Mouse (Mus musculus): ENCODE measurements at regions not wholly inside any gene's neighbourhood (a gene's known extent, or its start where the extent isn't known, plus 50 kb on each side); places are given as distances from the start of the nearest gene placed in this dataset.
A peak's percentile ranks its signal among the peaks of the same experiment; 100 is the strongest.

GRCm38 (mm10) chr13:102566846-102567572 lies 126.3 kb upstream of the Cd180 start:
- H3K4me3 ChIP-seq, result no peak overlapping the region
- H3K9me3 ChIP-seq, result no peaks in the 10 kb centered on the region
- no peaks in the 10 kb centered on the region for H3K36me3 ChIP-seq
- H3K27ac ChIP-seq, result no peak overlapping the region
- no peak for DNase-seq (ENCODE audit: low spot score)
- H3K4me1 ChIP-seq (replicated peaks), result no peaks in the 10 kb centered on the region
- 79% methylated on average over 3 of the region's 3 CpGs for WGBS
- 0 out of 2 replicates have a peak, but pooled peaks cover 3% of the 10 kb centered on the region for H3K27me3 ChIP-seq (ENCODE audit: insufficient read depth, poor library complexity, severe bottlenecking)

DNA sequence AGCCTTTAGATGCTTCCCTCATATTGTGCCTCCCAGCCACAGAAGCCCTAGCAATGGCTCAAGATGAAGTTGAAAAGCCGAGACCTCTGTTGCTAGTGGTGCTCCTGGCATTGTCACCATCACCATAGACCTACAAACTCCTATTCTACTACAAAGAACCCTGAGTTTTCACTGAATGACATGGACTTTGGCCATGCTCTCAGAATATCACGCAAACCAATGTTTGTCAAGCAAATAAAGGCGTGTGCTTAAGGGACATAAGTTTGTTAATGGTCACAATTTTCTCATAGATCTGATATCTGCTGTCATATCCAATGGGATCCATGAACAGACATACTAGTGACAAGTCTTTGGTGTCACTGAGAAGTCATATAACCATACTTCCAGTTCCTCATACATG lies 123.8 kb upstream of the Cd180 start:
- 91% methylated on average over 3 of the region's 3 CpGs for WGBS
- Histone ChIP-seq H3K27me3 (ENCODE audit: insufficient read depth, poor library complexity, severe bottlenecking) (0 out of 2 replicates have a peak, but pooled peaks cover 3% of the 10 kb centered on the region), H3K4me3 (no peak overlapping the region), H3K36me3 (no peaks in the 10 kb centered on the region), H3K9me3 (no peaks in the 10 kb centered on the region), H3K27ac (no peak overlapping the region), H3K4me1 (replicated peaks) (peaks cover 10% of the 10 kb centered on the region)
- no peak for DNase-seq (ENCODE audit: low spot score)

- Histone ChIP-seq H3K4me1 (replicated peaks) (peaks cover 10% of the 10 kb centered on the region), H3K4me3 (no peak overlapping the region), H3K27ac (no peak overlapping the region), H3K27me3 (ENCODE audit: insufficient read depth, poor library complexity, severe bottlenecking) (0 out of 2 replicates have a peak, but pooled peaks cover 3% of the 10 kb centered on the region), H3K9me3 (no peaks in the 10 kb centered on the region), H3K36me3 (no peaks in the 10 kb centered on the region)
- 94% methylated on average over 1 of the region's 1 CpGs for WGBS
- DNase-seq (ENCODE audit: low spot score), result no peak
These were observed 123.1 kb upstream of the Cd180 start for GRCm38 (mm10) chr13:102570286-102570685.

- WGBS, result 34% methylated on average over 5 of the region's 5 CpGs
- H3K27ac ChIP-seq, result peak overlapping the region; percentile 54
- DNase-seq (ENCODE audit: low spot score), result peak; percentile 11
These were observed 120.0 kb upstream of the Cd180 start for GRCm38 (mm10) chr13:102573286-102573921.

GRCm38 (mm10) chr13:102576871-102577662 lies 116.3 kb upstream of the Cd180 start:
- no peak overlapping the region for H3K27ac ChIP-seq

More at GRCm38 (mm10) chr13:102573286-102573921, 120.0 kb upstream of the Cd180 start:
- Histone ChIP-seq H3K9me3 (no peaks in the 10 kb centered on the region), H3K4me3 (no peak overlapping the region), H3K4me1 (replicated peaks) (peaks cover 13% of the 10 kb centered on the region), H3K27me3 (ENCODE audit: insufficient read depth, poor library complexity, severe bottlenecking) (0 out of 2 replicates have a peak, but pooled peaks cover 3% of the 10 kb centered on the region), H3K36me3 (no peaks in the 10 kb centered on the region)

GRCm38 (mm10) chr13:102578811-102579210 lies 114.5 kb upstream of the Cd180 start:
- no peaks in the 10 kb centered on the region for H3K27me3 ChIP-seq (ENCODE audit: insufficient read depth, poor library complexity, severe bottlenecking)
- 87% methylated on average over 2 of the region's 2 CpGs for WGBS

More at GRCm38 (mm10) chr13:102576871-102577662, 116.3 kb upstream of the Cd180 start:
- Histone ChIP-seq H3K4me1 (replicated peaks) (peaks cover 13% of the 10 kb centered on the region), H3K4me3 (no peak overlapping the region), H3K36me3 (no peaks in the 10 kb centered on the region), H3K27me3 (ENCODE audit: insufficient read depth, poor library complexity, severe bottlenecking) (no peaks in the 10 kb centered on the region), H3K9me3 (no peaks in the 10 kb centered on the region)
- WGBS, result 73% methylated on average over 7 of the region's 7 CpGs
- no peak for DNase-seq (ENCODE audit: low spot score)

DNA sequence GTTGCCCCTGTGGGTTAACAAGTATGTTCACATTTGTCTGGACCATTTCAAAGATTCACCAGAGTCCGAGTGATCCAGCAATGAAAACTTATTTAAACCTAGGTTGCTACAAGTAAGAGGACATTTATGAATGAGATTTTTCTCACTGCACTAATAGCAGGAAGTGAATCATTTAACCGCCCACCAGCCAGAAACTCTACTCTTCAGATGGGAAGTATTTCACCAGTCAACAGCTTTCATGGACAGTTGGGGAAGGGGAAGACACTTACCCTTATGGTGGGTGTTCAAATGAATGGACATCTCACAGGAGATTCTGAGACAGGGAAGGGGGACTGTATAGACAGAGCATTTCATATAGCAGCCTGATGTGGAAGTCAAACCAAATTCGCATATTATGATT lies 113.7 kb upstream of the Cd180 start:
- WGBS, result 93% methylated on average over 3 of the region's 3 CpGs
- H3K4me1 ChIP-seq (replicated peaks), result 0 out of 2 replicates have a peak, but pooled peaks cover 3% of the 10 kb centered on the region
- H3K36me3 ChIP-seq, result no peaks in the 10 kb centered on the region
- H3K27ac ChIP-seq, result no peak overlapping the region
- H3K4me3 ChIP-seq, result no peak overlapping the region
- H3K9me3 ChIP-seq, result no peaks in the 10 kb centered on the region
- DNase-seq (ENCODE audit: low spot score), result no peak
- H3K27me3 ChIP-seq (ENCODE audit: insufficient read depth, poor library complexity, severe bottlenecking), result no peaks in the 10 kb centered on the region

More at GRCm38 (mm10) chr13:102578811-102579210, 114.5 kb upstream of the Cd180 start:
- no peak for DNase-seq (ENCODE audit: low spot score)
- H3K9me3 ChIP-seq, result no peaks in the 10 kb centered on the region
- H3K4me3 ChIP-seq, result no peak overlapping the region
- no peaks in the 10 kb centered on the region for H3K36me3 ChIP-seq
- H3K27ac ChIP-seq, result no peak overlapping the region
- peaks cover 3% of the 10 kb centered on the region; the same call in 1 of the 2 replicates for H3K4me1 ChIP-seq (replicated peaks)

- no peaks in the 10 kb centered on the region for H3K36me3 ChIP-seq
- WGBS, result 90% methylated on average over 12 of the region's 12 CpGs
- no peaks in the 10 kb centered on the region for H3K4me1 ChIP-seq (replicated peaks)
- DNase-seq (ENCODE audit: low spot score), result no peak
- H3K27me3 ChIP-seq (ENCODE audit: insufficient read depth, poor library complexity, severe bottlenecking), result no peaks in the 10 kb centered on the region
- no peak overlapping the region for H3K4me3 ChIP-seq
- no peaks in the 10 kb centered on the region for H3K9me3 ChIP-seq
- no peak overlapping the region for H3K27ac ChIP-seq
These were observed 109.2 kb upstream of the Cd180 start for GRCm38 (mm10) chr13:102583984-102584645.

DNA sequence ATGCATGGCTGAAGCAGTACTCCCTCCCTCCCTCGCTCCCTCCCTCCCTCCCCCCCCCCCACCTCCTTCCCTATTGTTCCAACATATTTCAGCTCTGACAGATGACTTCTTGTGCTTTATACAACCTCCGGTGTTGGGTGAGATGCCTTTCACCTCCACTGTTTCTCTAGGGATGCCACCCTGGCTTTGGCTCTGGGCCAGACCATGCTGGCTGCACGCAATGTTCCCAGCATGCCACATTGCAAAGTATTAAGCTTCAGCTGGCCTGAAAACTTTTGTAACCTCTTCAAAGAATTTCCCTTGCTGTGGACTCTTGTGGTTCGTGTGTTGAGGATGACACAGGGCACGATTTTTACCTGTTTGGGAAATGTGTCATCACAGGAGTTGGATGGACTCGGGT lies 107.1 kb upstream of the Cd180 start:
- Histone ChIP-seq H3K4me3 (no peak overlapping the region), H3K27ac (no peak overlapping the region), H3K27me3 (ENCODE audit: insufficient read depth, poor library complexity, severe bottlenecking) (no peaks in the 10 kb centered on the region), H3K9me3 (no peaks in the 10 kb centered on the region), H3K36me3 (no peaks in the 10 kb centered on the region), H3K4me1 (replicated peaks) (no peaks in the 10 kb centered on the region; the same call in 1 of the 2 replicates)
- no peak for DNase-seq (ENCODE audit: low spot score)
- 77% methylated on average over 6 of the region's 6 CpGs for WGBS

GRCm38 (mm10) chr13:102589680-102590435 lies 103.5 kb upstream of the Cd180 start:
- no peak overlapping the region; the same call in 1 of the 2 replicates for H3K27ac ChIP-seq
- no peak for DNase-seq (ENCODE audit: low spot score)
- no peak overlapping the region for H3K4me3 ChIP-seq
- 74% methylated on average over 18 of the region's 18 CpGs for WGBS
- H3K27me3 ChIP-seq (ENCODE audit: insufficient read depth, poor library complexity, severe bottlenecking), result no peaks in the 10 kb centered on the region
- H3K4me1 ChIP-seq (replicated peaks), result no peaks in the 10 kb centered on the region; the same call in 1 of the 2 replicates
- no peaks in the 10 kb centered on the region for H3K9me3 ChIP-seq
- H3K36me3 ChIP-seq, result no peaks in the 10 kb centered on the region

DNA sequence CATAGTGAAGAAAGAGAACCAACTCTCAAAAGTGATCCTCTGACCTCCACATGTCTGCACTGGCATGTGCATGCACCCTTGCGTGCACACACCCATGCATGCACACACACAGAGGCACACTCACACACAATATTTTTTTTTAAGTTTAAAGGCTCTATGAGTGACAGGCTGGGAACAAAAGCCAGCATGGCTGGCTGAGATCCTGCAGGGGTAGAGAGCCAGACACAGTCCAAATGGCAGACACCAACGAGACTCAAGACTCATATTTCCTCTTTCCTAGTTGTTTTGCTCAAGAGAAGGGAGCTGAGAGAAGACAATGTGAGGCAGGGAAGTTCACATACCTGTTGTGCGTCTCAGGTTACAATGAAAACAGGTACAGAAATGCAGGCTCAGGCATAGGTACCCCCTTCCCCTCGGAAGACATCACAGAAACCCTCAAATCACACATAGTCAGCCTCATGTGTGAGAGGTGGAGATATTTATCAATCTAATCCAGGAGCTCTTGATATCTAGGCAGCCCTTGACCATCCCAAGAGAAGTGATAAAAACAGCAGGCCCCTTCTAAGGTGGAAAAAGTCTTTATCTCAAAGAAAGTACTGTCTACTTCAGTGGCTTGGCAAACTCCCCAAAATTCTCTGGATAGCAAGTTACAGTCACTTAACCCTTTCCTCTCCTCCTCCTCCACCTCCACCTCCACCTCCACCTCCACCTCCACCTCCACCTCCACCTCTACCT lies 101.4 kb upstream of the Cd180 start:
- H3K4me3 ChIP-seq, result no peak overlapping the region
- no peaks in the 10 kb centered on the region for H3K36me3 ChIP-seq
- DNase-seq (ENCODE audit: low spot score), result no peak
- no peaks in the 10 kb centered on the region; the same call in 1 of the 2 replicates for H3K4me1 ChIP-seq (replicated peaks)
- no peak overlapping the region for H3K27ac ChIP-seq
- 76% methylated on average over 4 of the region's 4 CpGs for WGBS
- no peaks in the 10 kb centered on the region for H3K27me3 ChIP-seq (ENCODE audit: insufficient read depth, poor library complexity, severe bottlenecking)
- no peaks in the 10 kb centered on the region for H3K9me3 ChIP-seq
